Mouse (Mus musculus): ENCODE measurements around the gene Olfr1129. TPM values are rescaled to one million over a fixed set of nuclear protein-coding genes. Genes with fewer than 3 reads are reported as not detected.

Gene Olfr1129
- polyA plus RNA-seq (2012; rRNA removed), result not detected in 2 replicates

DNA sequence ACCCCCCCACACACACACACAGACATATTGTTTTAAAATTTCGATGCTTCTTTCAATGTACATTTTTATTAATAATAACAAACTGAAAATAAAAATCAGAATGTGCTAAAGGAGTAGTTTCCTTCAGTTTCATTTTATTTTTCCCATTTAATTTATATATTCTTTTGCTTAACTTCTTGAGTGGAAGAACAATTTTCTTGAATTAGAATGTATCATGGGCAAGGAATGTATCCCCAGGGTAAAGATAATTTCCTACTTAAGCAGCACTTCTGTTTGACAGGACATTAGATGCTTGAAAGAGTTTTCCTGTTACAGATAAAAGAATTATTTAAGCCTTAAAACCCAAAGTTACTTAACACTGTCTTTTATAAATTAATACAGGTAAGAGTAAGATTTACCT is at the start of gene Olfr1129:
Gene Olfr1129 (plus strand): TSS at position 301 of the 400 bp plus-strand sequence.

DNA sequence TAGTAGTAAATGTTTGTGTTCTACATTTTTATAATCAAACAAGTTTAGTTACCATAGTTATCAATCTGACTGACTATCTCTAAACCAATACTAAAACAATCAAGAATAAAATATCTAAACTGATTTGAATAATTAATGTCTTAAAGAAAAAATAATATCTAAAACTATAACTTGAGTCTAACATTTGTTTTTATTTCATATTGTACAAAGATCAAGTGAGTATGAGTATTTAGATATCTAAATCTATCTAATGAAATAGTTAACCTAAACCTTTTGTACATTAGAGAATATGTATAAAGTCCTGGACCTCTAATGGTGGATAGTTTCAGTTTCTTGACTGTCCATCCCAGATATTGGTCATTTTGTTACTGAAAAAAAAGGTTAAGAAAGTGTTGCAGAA is 42.2 kb upstream of the Olfr1129 start, which contains the start of gene Olfr153:
Gene Olfr153 (plus strand): TSS at position 301 of the 400 bp plus-strand sequence.

DNA sequence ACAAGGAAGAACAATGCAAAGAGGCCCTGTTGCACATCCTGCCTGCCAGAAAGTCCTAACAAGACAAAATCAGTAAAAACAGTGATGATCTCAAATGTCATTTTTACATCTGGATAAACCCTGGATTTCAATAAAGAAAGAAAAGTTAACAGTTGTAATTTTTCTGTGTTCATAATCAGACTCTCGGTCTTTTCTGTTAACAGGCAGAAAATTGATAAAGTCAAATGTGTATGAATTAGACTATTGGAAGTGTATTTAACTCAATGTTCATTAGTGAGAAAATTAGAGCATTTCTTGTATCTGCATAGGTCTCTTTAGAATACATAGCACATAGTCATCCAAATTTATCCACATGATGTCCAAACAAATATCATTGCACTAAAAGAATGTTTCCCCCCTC is 28.3 kb upstream of the Olfr1129 start, which contains the start of gene Olfr1128:
Gene Olfr1128 (minus strand): TSS at position 101 of the 400 bp plus-strand sequence.

DNA sequence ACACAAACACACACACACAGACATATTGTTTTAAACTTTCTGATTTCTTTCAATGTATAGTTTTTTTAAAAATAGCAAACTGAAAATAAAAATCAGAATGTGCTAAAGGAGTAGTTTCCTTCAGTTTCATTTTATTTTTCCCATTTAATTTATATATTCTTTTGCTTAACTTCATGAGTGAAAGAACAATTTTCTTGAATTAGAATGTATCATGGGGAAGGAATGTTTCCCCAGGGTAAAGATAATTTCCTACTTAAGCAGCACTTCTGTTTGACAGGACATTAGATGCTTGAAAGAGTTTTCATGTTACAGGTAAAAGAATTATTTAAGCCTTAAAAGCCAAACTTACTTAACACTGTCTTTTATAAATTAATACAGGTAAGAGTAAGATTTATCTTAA is 32.2 kb downstream of the Olfr1129 start, which contains the start of gene Olfr1130:
Gene Olfr1130 (plus strand): TSS at position 301 of the 400 bp plus-strand sequence.

DNA sequence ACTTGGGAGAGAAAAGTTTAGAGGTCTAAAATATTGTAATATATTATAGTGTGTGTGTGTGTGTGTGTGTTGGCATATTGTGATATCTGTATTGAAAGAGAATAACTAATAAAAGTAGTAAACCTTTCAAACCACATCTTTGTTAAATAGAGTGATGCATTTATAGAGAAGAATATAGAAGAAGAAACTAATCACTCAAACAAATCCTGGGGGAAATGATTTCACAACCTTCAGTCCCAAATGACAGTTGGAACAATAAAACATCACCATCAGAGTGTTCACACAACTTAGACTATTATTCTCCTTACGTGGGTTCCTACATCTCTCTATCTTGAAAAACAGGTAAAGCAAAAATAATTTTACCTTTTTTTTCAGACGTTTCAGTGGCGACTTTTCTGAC is 53.1 kb downstream of the Olfr1129 start, which contains the start of gene Olfr1131:
Gene Olfr1131 (plus strand): TSS at position 301 of the 400 bp plus-strand sequence.

Other genes starting within 250 kb of the Olfr1129 start
- not detected in 2 replicates for gene Olfr1120, start 219.1 kb upstream of the Olfr1129 start, polyA plus RNA-seq (2012; rRNA removed)
- gene Olfr1121, start 204.0 kb upstream of the Olfr1129 start, polyA plus RNA-seq (2012; rRNA removed), result not detected in 2 replicates
- not detected in 2 replicates for gene Olfr1122, start 188.1 kb upstream of the Olfr1129 start, polyA plus RNA-seq (2012; rRNA removed)
- not detected in 2 replicates for gene Olfr1123, start 157.3 kb upstream of the Olfr1129 start, polyA plus RNA-seq (2012; rRNA removed)
- gene Olfr1124, start 143.6 kb upstream of the Olfr1129 start, polyA plus RNA-seq (2012; rRNA removed), result not detected in 2 replicates
- gene Olfr1126, start 119.9 kb upstream of the Olfr1129 start, polyA plus RNA-seq (2012; rRNA removed), result not detected in 2 replicates
- gene Pramel7, start 76.8 kb upstream of the Olfr1129 start, polyA plus RNA-seq (2012; rRNA removed), result not detected in 2 replicates
- gene Pramel6, start 67.3 kb upstream of the Olfr1129 start, polyA plus RNA-seq (2012; rRNA removed), result not detected in 2 replicates
- gene Olfr153, start 42.1 kb upstream of the Olfr1129 start, polyA plus RNA-seq (2012; rRNA removed), result not detected in 2 replicates
- gene Olfr1128, start 28.4 kb upstream of the Olfr1129 start, polyA plus RNA-seq (2012; rRNA removed), result not detected in 2 replicates
- not detected in 2 replicates for gene Olfr1130, start 32.3 kb downstream of the Olfr1129 start, polyA plus RNA-seq (2012; rRNA removed)
- gene Olfr1131, start 53.2 kb downstream of the Olfr1129 start, polyA plus RNA-seq (2012; rRNA removed), result not detected in 2 replicates
- gene Olfr1132, start 63.6 kb downstream of the Olfr1129 start, polyA plus RNA-seq (2012; rRNA removed), result not detected in 2 replicates
- gene Olfr1133, start 73.5 kb downstream of the Olfr1129 start, polyA plus RNA-seq (2012; rRNA removed), result not detected in 2 replicates
- not detected in 2 replicates for gene Olfr1134, start 84.6 kb downstream of the Olfr1129 start, polyA plus RNA-seq (2012; rRNA removed)
- not detected in 2 replicates for gene Olfr1135, start 99.8 kb downstream of the Olfr1129 start, polyA plus RNA-seq (2012; rRNA removed)
- gene Olfr1136, start 120.0 kb downstream of the Olfr1129 start, polyA plus RNA-seq (2012; rRNA removed), result not detected in 2 replicates
- not detected in 2 replicates for gene Olfr1137, start 139.3 kb downstream of the Olfr1129 start, polyA plus RNA-seq (2012; rRNA removed)
- gene Olfr1138, start 166.1 kb downstream of the Olfr1129 start, polyA plus RNA-seq (2012; rRNA removed), result not detected in 2 replicates
- gene Olfr1140, start 169.8 kb downstream of the Olfr1129 start, polyA plus RNA-seq (2012; rRNA removed), result not detected in 2 replicates
- gene Olfr1141, start 180.1 kb downstream of the Olfr1129 start, polyA plus RNA-seq (2012; rRNA removed), result not detected in 2 replicates
- not detected in 2 replicates for gene Olfr152, start 205.6 kb downstream of the Olfr1129 start, polyA plus RNA-seq (2012; rRNA removed)
- gene Olfr1143, start 226.7 kb downstream of the Olfr1129 start, polyA plus RNA-seq (2012; rRNA removed), result not detected in 2 replicates
- not detected in 2 replicates for gene Olfr1145, start 235.9 kb downstream of the Olfr1129 start, polyA plus RNA-seq (2012; rRNA removed)

Measured in colon, adult 2 months (tissue).